Mouse (Mus musculus) liver, adult (tissue): ENCODE measurements around the gene Ptprn2.

Source experiments
- GATA4 ChIP-seq: IDR thresholded peaks from 2 replicates; pipeline ENCODE4 v1.6.1; 2014; ENCODE audit warnings: mild to moderate bottlenecking, low read length; ENCODE audit not compliant: insufficient replicate concordance

Ptprn2 gene

DNA sequence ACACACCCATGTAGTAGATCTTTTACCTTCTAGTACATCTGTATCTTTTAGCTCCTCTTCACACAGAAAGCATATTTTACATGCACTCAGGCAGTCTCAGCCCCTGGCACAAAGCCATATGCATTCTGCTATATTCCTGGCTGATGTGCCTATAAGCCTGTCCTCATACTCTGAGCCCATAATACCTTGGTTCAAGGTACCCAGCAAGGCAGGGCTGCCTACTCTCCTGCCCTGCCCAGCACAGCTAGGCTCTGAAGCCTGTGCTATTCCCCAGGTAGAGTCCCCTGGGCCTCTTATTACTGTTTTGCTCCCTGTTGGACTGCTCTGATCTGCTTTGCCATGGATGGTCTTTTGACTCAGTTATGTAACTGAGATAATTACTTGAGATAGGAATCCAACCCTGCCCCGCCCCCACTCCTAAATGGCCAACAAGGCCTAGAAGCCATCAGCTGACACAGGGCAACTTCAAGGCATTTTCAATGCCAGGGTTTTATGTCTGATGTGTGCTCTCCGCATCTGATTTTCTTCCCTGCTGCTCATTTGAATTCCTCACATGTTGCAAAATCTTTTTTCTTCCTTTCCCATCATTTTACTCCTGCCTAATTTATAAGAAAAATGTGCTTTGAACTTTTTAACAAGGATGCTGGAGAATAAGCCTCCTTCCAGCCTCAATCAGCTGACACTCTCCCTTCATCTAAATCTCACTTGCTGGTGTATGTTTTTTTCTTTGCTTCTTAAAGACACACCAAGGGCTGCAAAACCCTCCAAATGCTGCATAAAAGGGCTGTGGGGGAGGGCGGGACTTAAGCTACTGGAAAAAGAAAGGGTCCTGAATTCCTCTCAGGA lies 598.6 kb downstream of the Ptprn2 start:
- no peak for TF ChIP-seq GATA4

DNA sequence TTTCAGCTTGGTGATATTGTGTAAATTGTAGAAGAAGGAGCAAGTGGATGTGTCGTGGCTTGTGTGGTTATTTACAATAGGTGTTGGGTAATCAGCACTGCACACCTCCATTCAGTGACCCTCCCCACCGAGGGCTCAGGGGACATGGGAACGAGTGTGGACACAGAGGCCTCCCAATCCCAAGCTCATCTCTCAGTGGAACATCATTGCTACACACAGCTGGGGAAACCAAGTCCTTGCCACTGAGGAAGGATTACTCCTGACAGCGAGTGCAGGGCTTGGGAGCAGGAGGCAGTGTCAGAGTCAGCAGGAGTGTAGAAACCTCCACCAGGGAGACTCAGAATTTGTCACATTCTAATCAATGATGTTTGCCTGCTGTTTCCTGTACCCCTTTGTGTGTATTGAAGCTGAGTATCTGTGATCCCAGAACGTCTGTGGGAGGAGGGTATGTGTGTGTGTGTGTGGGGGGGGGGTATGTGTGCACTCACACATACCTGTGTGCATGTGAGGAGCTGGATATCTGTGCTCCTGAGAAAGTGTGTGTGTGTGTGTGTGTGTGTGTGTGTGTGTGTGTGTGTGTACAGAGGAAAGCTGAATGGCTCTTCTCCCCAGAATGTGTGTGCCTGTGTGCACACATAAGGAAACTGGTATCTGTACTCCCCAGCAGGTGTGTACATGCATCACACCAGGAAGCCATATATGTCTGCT lies 599.3 kb downstream of the Ptprn2 start:
- TF ChIP-seq GATA4 = no peak

DNA sequence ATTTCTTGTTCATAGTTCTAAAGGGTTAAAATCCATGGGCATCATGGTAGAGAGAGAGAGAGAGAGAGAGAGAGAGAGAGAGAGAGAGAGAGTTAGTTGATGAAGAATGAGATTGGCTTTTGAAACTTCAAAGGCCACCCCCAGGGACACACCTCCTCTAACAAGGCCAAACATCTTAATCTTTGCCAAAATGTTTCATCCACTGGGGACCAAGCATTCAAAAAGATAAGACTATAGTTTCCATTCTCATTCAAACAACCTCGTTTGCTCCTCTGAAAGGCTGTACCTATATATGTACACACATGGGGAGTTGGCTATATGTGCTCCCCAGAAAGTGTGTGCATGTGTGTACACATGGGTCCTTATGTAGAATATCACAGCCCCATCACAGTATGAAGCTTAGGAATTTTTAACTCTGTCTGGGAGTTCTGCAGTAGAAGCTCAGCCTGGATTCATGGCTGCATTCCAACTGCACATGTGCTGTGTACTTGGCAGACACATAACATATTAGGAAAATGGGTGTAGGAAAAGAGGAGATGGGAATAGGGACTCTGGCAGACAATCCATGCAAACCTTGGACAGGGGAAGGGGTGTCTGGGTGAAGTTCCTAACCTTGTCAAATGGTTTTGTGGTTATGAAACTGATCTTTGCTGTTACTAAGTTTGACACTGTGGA lies 600.3 kb downstream of the Ptprn2 start:
- TF ChIP-seq GATA4 = no peak

DNA sequence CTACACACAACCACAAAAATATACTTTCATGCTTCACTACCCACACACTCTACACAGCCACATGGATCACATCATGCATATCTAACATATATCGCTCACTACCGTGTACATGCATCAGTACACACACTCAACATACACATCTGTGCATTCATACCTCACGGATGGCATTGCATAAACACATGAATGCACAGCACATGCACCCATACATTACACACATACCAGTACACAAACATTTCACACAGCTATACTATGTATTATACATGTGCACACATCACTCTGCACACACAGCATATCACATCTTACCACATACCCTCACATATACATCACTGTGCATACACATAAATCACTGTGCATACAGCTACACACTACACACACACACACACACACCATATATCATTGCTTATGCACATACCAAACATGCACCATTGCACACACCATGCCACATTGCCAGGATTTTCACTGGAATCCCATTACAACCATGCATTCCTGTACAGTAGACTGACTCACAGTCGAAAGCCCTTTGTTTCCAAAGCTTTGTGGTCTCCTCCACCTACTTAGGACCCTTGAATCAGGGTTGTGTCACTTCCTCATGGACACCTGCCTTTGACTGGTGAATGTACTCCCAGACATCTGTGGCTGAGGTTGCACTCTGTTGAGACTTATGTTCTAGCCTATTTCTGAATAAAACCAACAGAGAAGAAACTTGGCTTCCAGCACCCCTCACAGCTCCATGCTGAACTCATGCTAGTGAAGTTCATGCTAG lies 607.0 kb downstream of the Ptprn2 start:
- TF ChIP-seq GATA4 = no peak

DNA sequence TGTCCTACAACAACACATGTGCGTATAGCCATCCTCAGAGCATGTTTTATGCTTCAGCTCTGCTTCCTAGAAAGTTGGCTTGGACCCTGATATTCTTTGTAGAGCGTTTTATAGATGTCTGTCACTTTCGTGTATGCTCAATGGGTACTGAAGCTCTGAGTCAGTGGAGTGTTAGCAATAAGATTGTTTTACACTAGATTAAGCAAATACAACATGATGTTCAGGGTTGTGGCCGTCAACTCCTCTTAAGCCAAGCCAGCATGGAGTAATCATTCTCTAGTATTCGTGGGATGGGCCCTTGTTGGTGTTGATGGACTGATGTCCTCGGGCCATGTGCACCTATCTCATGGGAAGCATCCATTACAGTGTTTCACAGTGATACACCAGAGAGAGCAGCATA lies 610.4 kb downstream of the Ptprn2 start:
- no peak for TF ChIP-seq GATA4

DNA sequence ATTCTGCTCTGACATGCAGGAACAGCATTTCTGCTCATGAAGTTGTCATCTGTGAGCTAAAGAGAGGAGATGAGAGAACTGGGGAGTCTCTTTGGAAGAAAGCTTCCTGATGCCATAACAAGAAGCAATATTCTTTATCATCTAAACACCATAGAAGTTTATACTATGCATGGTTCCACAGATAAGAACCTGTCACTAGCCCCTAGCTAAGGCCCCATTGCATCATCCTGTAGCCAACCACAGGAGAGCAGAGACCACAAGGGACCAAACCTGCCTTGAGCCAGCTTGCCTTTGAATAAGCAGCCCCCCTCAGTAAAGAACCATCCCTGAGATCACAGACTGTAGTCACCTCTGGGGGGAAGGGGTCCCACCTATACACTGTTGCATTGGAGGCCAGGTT lies 612.8 kb downstream of the Ptprn2 start:
- no peak for TF ChIP-seq GATA4

DNA sequence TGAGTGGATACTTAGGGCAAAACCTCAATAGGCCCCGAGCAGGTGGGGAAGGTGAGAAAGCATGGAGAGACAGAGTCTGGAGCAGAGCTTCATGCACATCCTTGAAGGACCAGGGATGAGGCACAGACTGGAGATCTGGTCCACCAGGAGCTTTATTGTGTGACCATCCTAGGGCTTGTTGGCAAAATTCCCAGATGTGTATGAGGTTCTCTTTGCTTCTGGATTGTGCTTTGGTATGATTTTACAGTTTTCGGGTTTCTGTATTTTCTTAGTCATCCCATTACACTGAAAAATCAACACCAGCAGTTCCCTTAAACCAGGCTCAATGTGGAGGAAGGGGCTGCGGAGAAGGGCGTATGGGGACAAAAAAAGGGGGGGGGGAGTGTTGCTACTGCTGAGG lies 621.2 kb downstream of the Ptprn2 start:
- TF ChIP-seq GATA4 = no peak

DNA sequence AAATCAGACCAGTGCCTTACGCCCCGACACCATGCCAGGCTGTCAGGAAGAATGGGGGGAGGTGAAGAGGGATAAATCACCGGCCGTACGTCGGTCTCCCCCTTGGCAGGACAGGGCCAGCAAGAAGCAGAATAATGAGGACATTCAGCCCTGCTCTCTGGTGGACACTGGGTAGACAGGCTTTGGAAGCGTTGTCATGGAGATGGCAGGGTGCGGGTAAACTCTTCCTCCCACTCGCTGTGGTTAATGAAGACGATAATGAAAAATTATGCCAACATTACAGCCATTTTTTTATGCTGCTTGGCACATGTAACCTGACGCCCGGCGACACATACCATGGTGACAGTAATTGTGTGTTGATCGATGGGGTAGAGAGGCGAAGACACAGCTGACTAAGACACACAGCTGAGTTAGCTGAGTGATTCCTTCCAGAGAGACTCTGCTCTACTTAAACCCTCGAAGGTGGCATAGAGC lies 621.7 kb downstream of the Ptprn2 start:
- no peak for TF ChIP-seq GATA4

DNA sequence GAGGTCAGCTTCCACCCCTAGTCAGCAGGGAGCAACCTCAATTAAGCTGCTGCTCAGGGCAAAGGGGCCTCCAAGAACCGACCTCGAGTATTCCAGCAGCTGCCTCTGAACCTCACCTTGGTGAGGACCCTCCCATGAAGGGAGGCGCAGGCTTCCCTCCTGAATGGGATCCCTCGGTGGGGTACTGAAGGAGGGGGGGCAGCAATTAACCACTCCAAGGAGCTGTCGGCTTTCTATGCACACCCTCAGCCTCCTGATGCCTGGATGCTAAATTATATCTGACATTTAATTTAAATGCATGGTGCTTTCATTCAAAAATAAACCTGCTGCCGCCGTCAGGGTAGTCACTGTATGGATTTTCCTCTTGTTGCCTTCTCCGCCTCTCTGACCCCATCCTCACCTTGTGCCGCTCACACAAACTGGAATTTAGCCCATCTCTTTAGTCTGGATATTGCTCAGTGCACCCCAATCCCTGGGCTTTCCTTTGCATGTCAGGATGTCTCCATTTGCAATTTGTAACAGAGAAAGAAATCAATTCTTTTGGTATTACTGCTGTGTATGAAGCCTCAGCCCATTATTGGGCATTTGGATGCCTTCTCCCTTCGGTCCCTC lies 629.8 kb downstream of the Ptprn2 start:
- no peak for TF ChIP-seq GATA4

DNA sequence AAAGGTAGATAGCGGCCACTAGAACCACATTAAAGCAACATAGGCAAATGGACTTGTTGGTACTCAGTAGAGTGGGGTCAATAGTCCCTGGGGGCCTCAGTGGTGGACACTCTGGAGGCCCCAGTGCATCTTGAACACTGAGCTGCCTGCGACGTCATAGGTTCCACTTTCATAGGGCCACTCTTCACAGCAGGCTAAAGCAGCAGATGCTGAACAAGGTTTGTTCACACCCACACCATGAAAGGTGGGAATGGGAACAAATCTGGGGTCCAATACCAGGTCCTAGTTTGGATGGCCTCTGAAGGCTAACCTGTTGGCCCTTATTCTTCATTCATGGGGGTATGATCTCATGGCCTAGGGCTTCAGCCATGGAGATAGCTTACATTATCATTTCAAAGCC lies 641.6 kb downstream of the Ptprn2 start:
- TF ChIP-seq GATA4 = no peak

DNA sequence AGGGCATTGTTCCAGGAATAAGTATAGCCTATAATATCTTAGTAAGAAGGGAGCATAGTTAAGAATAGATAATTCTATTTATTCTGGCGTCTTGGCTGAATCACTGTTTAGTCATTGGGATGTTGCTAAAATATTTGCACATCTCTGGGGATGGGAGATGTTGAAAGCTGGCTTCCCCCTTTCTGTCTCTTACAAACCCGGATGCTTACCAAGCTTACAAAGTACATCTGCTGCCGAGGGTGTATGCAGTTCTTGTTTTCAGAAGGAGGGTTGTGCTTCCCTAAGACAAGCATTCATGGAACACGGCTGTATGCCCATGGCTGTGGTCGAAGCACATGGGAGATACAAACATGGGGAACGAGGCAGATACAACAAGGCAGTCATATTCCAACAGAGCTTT lies 642.0 kb downstream of the Ptprn2 start:
- no peak for TF ChIP-seq GATA4

DNA sequence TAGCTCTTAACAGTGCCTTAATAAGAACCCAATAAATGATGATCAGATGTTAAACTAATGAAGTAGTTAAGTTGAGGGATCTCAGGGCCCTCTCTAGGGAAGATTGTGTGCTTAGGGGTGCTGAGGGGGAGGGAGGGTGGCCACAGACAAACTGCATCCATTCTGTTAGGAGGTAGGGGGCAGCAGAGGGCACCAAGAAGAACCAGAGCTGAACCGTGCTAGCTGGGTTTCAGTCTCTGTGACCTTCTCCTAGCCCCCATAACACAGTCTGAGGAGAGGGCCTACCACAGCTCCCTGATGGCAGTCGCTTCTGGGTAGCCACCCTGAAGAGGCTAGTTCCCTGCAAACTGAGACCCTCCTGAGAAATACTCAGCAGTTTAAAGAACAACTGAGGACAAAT lies 646.6 kb downstream of the Ptprn2 start:
- TF ChIP-seq GATA4 = no peak

DNA sequence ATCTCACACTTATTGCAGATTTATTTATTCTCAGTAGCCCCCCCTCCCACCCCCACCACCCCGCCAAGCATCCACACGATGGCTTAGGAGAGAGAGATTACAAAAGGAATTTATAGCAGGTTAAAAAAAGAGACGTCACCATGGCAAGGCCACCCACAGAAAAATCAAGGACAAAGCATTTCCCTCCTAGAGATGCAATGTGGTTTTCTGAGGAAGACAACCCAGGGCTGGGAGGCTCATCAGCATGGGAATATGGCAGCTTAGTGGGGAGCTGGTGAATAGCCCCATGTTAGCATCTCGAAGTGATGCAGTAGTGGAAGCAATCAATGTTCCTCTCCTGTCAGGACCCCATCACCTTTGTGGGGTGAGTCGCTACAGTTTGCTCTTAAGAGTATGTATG lies 649.7 kb downstream of the Ptprn2 start:
- TF ChIP-seq GATA4 = no peak

DNA sequence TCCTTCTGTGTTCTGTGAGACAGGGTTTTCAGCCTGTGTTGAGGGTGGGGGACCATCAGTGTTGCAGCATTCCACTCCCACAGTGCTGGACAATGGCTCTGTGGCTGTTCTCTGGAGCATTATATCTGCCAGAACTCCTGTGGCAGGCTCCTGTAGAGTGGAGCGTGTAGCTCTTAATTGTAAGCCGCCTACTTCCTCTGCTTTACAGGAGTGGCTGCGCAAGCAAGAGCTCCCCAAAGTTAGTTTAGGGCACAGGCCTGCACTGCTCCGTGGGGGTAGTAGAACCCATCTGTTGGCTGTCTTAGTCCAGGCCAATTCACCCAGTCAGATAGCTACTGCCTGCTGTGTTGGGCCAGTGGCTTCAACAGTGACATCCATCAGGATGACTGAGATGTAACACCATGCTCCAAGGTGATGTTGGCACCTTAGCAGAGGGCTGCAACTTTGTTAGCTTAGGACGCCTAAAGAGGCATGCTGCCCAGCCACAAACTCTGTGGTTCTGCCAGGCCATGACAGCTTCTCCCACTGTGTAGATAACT lies 651.0 kb downstream of the Ptprn2 start:
- no peak for TF ChIP-seq GATA4

DNA sequence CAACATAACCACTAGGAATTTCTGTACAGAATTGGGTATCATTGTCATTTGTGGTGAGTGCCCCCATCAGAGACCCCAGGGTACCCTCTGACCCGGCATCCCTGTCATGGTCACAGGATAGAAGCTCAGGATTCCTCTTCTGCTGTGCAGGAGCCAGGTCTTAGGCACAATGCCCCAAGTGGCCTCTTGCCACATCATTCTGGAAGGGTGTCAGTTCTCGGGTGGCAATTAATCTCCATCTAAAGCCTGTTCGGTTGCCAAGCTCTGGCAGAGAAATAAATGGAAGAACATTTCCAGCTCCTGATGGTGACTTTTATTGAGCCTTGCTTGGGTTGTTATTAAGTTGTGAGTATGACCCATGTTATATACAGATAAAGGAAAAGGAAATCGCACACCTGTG lies 655.4 kb downstream of the Ptprn2 start:
- TF ChIP-seq GATA4 = no peak

DNA sequence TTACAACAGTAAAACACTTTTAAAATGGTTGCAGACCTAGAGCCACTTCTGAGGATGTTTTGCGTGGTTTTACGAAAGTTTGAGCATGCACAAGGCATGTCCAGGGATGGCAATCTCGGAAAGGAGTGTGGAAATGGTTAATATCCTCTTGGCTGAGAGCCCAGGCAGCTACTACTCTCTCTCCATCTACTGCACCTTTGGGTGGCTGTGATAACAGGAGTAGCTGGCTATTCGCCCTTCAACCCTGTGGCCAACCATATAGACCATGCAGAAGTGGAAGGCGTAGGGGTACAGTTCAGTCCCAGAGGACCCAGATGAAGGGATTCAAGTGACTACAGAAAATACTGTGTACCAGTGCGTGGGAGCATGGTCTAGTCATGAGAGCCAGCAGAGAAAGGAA lies 655.9 kb downstream of the Ptprn2 start:
- no peak for TF ChIP-seq GATA4
